Mouse (Mus musculus) ES-Bruce4 (cell line): Measurements from ENCODE around the gene Acvrl1. TPM values are rescaled to one million over a fixed set of nuclear protein-coding genes. Genes with fewer than 3 reads are reported as not detected.
A peak's percentile ranks its signal among the peaks of the same experiment; 100 is the strongest.

Experiments used
- H3K27ac ChIP-seq: 2 replicates; pipeline ENCODE4 v1.5.1; 2012; ENCODE audit warnings: low read length, inconsistent platforms; ENCODE audit not compliant: insufficient read depth
- H3K27me3 ChIP-seq: 2 replicates; pipeline ENCODE4 v1.6.1; 2012; ENCODE audit warnings: mild to moderate bottlenecking, low read length, inconsistent platforms; ENCODE audit not compliant: control insufficient read depth, poor library complexity, insufficient read depth, severe bottlenecking
- H3K36me3 ChIP-seq: 2 replicates; pipeline ENCODE4 v1.6.1; 2012; ENCODE audit warnings: inconsistent platforms, mild to moderate bottlenecking, low read length, moderate library complexity; ENCODE audit not compliant: control insufficient read depth, poor library complexity, insufficient read depth, severe bottlenecking
- H3K4me1 ChIP-seq: one replicate; pipeline ENCODE4 v1.8.1; 2011; ENCODE audit warnings: low read length; ENCODE audit not compliant: control insufficient read depth, insufficient read depth
- H3K4me3 ChIP-seq: 2 replicates; pipeline ENCODE4 v1.5.1; 2011; ENCODE audit warnings: low read depth, mild to moderate bottlenecking, low read length
- H3K9ac ChIP-seq: 2 replicates; pipeline ENCODE4 v1.6.1; 2012; ENCODE audit warnings: low read depth, mild to moderate bottlenecking, inconsistent platforms; ENCODE audit not compliant: poor library complexity, severe bottlenecking
- H3K9me3 ChIP-seq: replicated peaks from 2 replicates; pipeline ENCODE4 v1.6.1; 2012; ENCODE audit warnings: mild to moderate bottlenecking, low read length, inconsistent platforms; ENCODE audit not compliant: control insufficient read depth, poor library complexity, insufficient read depth, severe bottlenecking
- CTCF ChIP-seq: IDR thresholded peaks from one replicate; pipeline ENCODE4 v1.8.1; 2011; ENCODE audit warnings: low read depth, low read length
- EP300 ChIP-seq: IDR thresholded peaks from 2 replicates; pipeline ENCODE4 v1.6.1; 2011; ENCODE audit warnings: low read depth, low read length; ENCODE audit not compliant: insufficient read depth
- POLR2A ChIP-seq: IDR thresholded peaks from one replicate; pipeline ENCODE4 v1.8.1; 2011; ENCODE audit warnings: low read length; ENCODE audit not compliant: insufficient read depth
- polyA plus RNA-seq: library from polyadenylated mRNA; stranded (reverse); fragments of >200 nt; gene quantifications from 2 replicates; pipeline ENCODE4 v1.2.4, GENCODE M21; 2011; ENCODE audit warnings: low read depth; ENCODE audit not compliant: missing spikeins, insufficient read depth, insufficient read length

Acvrl1 gene
- polyA plus RNA-seq, 1 experiment = 2.7 TPM

DNA sequence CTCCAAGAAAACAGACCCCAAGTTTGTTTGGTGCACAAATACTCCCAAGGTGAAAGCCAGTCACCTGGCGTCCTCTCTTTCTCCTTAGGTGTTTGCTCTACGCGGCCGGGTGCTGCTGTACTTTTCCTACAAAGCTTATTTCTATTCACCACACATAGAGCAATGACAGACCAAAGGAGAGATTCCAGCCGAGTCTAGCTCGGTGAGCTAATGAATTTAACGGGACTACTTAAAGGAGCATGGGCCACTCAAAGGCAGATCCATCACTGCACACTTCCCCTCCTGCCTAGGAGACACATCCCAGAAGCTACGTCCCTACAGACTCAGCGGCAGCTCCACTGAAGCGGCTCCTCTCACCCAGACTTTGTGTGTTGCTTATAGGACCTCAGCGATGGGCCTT, 39.2 kb downstream of the Acvrl1 start:
- H3K4me3 ChIP-seq = no peak overlapping the region
- H3K27ac ChIP-seq = no peak overlapping the region
- H3K9ac ChIP-seq = no peak overlapping the region
- no peak for TF ChIP-seq EP300
- TF ChIP-seq CTCF = no peak
- TF ChIP-seq POLR2A = no peak
- H3K4me1 ChIP-seq = peaks cover 12% of the 10 kb centered on the region
- H3K36me3 ChIP-seq = no peaks in the 10 kb centered on the region
- no peaks in the 10 kb centered on the region for H3K9me3 ChIP-seq
- peaks cover under 1% of the 10 kb centered on the region; the same call in 1 of the 2 replicates for H3K27me3 ChIP-seq

DNA sequence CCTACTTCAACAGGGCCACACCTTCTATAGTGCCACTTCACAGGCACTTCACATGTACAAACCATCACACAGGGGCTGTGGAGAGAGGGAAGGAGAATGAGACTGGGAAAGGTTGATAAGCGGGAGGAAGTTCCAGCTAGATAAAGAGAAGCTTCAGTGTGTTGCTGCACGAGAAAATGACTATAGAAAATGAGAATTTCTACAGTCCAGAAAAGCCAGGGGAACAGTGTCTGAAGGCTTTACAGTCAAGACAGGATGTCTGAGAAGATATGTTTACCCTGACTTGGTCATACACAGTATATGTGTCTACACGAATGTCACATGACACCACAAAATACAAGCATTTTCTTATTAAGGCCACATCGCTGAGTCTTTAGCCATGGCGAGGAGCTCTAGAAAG, 41.6 kb downstream of the Acvrl1 start:
- Histone ChIP-seq H3K9ac (no peak overlapping the region), H3K4me1 (peaks cover 6% of the 10 kb centered on the region)
- TF ChIP-seq EP300 (no peak), CTCF (no peak), POLR2A (no peak)

DNA sequence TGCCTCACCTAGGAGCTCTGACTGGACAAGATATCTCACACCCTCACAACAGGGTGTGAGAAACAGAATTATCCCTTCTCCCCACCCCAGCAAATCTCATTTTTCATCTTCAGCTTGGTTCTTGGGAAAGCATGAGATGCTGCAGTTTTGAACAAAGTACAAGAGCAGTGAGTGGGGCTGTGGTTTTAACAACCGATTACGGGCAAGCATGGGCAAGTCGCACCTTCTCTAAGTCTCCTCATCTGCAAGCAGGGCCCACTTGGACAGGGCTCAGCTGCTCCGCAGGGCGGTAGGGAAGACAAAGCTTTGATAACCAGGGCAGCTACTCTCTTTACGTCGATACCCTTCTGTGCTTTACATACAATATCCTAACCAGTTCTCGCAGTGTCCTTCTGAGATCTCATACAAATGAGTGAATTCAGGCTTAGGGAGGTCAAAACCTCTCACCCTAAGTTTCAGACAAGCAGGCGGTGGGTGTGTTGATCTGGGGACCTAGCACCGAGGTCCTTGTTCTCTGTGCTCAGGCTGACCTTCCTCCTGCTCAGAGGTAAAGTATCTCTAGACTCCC, 42.2 kb downstream of the Acvrl1 start:
- Histone ChIP-seq H3K9ac (no peak overlapping the region), H3K4me3 (no peak overlapping the region), H3K9me3 (no peaks in the 10 kb centered on the region), H3K36me3 (no peaks in the 10 kb centered on the region), H3K27me3 (peaks cover 3% of the 10 kb centered on the region; the same call in 1 of the 2 replicates), H3K27ac (no peak overlapping the region), H3K4me1 (peaks cover 7% of the 10 kb centered on the region)
- no peak for TF ChIP-seq CTCF
- TF ChIP-seq EP300 = no peak
- no peak for TF ChIP-seq POLR2A

More for the DNA sequence above, 41.6 kb downstream of the Acvrl1 start:
- H3K36me3 ChIP-seq = no peaks in the 10 kb centered on the region
- H3K27me3 ChIP-seq = peaks cover 3% of the 10 kb centered on the region; the same call in 1 of the 2 replicates
- no peaks in the 10 kb centered on the region for H3K9me3 ChIP-seq
- H3K27ac ChIP-seq = no peak overlapping the region
- H3K4me3 ChIP-seq = no peak overlapping the region

DNA sequence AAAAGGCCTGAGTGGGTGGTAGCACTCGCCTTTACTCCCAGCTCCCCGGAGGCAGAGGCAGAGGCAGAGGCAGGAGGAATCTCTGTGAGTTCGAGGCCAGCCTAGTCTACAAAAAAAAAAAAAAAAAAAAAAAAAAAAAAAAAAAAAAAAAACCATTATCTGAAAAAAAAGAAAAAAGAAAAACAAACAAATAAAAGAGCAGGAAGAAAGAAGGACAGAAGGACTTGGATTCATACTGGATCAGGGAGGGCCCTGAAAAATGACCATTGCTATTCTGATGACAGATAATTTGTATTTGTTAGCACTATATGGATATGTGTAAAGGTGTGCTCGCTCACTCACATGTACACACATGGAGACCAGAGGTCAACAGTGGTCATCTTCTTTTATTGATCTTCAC, 43.0 kb downstream of the Acvrl1 start:
- no peak for TF ChIP-seq CTCF
- TF ChIP-seq EP300 = no peak
- no peak for TF ChIP-seq POLR2A
- no peaks in the 10 kb centered on the region for H3K9me3 ChIP-seq
- no peak overlapping the region for H3K4me3 ChIP-seq
- H3K4me1 ChIP-seq = peaks cover 2% of the 10 kb centered on the region
- no peaks in the 10 kb centered on the region for H3K36me3 ChIP-seq
- H3K9ac ChIP-seq = no peak overlapping the region
- H3K27ac ChIP-seq = no peak overlapping the region
- H3K27me3 ChIP-seq = peaks cover 3% of the 10 kb centered on the region; the same call in 1 of the 2 replicates

DNA sequence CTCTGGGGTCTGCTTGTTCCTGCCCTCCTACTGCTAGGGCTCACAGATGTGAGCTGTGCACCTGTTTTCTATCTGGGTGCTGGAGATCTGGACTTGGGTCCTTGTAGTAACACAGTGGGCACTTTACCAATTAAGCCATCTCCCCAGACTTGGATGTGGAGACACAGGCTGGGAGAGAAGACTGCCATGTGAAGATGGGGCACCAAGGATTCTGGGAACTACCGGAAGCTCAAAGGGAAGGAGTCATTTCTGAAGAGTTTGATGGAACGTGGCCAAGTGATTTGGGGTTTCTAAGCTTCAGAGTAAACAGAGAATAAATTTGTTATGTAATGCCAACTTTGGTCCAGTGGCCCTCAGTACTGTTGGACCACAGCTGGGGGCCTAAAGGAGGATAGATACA, 43.7 kb downstream of the Acvrl1 start:
- Histone ChIP-seq H3K27me3 (peaks cover 3% of the 10 kb centered on the region; the same call in 1 of the 2 replicates), H3K9me3 (no peaks in the 10 kb centered on the region), H3K9ac (no peak overlapping the region), H3K4me1 (peaks cover 4% of the 10 kb centered on the region), H3K4me3 (no peak overlapping the region), H3K36me3 (no peaks in the 10 kb centered on the region), H3K27ac (no peak overlapping the region)
- TF ChIP-seq CTCF = no peak
- TF ChIP-seq POLR2A = no peak
- TF ChIP-seq EP300 = no peak

GRCm38 (mm10) chr15:101173421-101174211, 45.3 kb downstream of the Acvrl1 start, which contains the start of gene Acvr1b:
Acvr1b (plus strand) TSS chr15:101174067.
- Histone ChIP-seq H3K9me3 (no peaks in the 10 kb centered on the region), H3K4me3 (peak within 1 kb of the TSS; percentile 83), H3K27ac (no peak within 1 kb of the TSS), H3K36me3 (no peaks in the 10 kb centered on the region), H3K9ac (peak within 1 kb of the TSS; percentile 95), H3K27me3 (peaks cover 3% of the 10 kb centered on the region; the same call in 1 of the 2 replicates), H3K4me1 (peaks cover 6% of the 10 kb centered on the region)
- TF ChIP-seq EP300 = no peak
- no peak for TF ChIP-seq CTCF
- TF ChIP-seq POLR2A = no peak
